Mouse (Mus musculus): ENCODE measurements around the gene Bhlhe23. TPM values are rescaled to one million over a fixed set of nuclear protein-coding genes. Genes with fewer than 3 reads are reported as not detected.

Gene Bhlhe23
- polyA plus RNA-seq, 1 experiment = not detected

DNA sequence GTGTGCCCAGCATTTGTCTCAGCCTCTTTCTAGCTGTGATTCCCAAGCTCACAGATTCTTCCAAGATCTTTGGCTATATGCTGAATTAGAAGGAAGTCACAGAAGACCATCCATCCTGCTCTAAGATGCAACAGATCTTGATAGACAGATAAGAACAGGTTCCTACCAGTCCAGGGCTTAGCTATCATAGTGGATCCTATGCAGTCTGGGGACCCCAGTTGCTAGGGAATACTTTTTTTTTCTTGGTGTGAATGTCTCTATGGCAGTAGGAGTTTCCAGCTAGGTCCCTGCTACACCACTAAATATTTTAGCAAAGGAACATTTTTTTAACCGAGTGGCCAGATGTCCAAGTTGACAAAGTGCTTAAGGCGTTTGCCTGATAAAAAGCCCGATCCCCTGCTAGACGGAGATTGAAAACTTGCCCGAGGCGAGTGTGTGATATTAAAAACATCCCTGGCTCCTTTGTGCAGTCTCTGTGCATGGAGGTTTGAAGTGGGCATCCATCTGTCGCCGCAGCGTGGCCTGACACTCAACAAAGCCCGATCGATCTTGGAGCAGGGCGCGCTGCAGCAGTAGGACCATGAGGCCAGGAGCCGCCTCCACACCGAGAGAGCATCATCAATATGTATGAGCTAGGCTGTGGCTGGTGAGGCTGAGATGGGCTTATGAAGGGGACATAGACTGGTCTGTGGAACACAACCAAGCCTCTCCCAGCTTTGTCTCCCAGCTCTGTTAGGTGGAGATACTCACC is 18.0 kb downstream of the Bhlhe23 start:
- 57% methylated on average over 15 of the region's 15 CpGs for WGBS
- Histone ChIP-seq H3K27ac (ENCODE audit: insufficient read depth, low read depth, low read length) (no peak overlapping the region), H3K4me1 (ENCODE audit: control insufficient read depth, insufficient read depth, low read length) (no peaks in the 10 kb centered on the region), H3K4me3 (ENCODE audit: insufficient read depth, low read depth, low read length) (no peak overlapping the region)
- TF ChIP-seq POLR2A (IDR thresholded peaks at IDR 0.05; ENCODE audit: insufficient read depth, low read depth, low read length) = no peak
- no peak for TF ChIP-seq CTCF (IDR thresholded peaks at IDR 0.05; ENCODE audit: insufficient read depth, low read depth, low read length)

- 28% methylated on average over 2 of the region's 2 CpGs for WGBS
- Histone ChIP-seq H3K4me1 (ENCODE audit: control insufficient read depth, insufficient read depth, low read length) (no peaks in the 10 kb centered on the region), H3K4me3 (ENCODE audit: insufficient read depth, low read depth, low read length) (no peak overlapping the region), H3K27ac (ENCODE audit: insufficient read depth, low read depth, low read length) (no peak overlapping the region)
- TF ChIP-seq CTCF (IDR thresholded peaks at IDR 0.05; ENCODE audit: insufficient read depth, low read depth, low read length) (no peak), POLR2A (IDR thresholded peaks at IDR 0.05; ENCODE audit: insufficient read depth, low read depth, low read length) (no peak)
Observed at GRCm38 (mm10) chr2:180756786-180757185, 19.9 kb downstream of the Bhlhe23 start.

DNA sequence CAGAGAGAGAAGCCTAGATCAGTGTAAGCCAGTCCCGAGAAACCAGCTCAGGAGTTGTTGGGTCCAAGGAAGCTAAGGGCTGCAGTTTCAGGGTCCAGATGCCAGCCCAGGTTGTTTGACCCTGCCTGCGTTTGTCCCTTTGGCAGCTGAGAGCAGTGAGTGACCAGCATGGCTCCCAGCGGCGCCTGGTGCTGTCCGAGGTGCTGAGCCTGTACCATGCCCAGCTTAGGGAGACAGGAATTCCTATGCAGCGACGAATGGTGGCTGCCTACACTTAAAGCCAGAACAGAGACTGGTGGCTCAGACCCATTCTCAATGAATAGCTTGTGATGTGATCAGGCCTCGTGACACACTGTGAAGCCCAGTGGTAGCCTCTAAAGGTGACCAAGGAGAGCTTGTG is 20.8 kb downstream of the Bhlhe23 start:
- 37% methylated on average over 8 of the region's 8 CpGs for WGBS
- Histone ChIP-seq H3K4me3 (ENCODE audit: insufficient read depth, low read depth, low read length) (no peak overlapping the region), H3K27ac (ENCODE audit: insufficient read depth, low read depth, low read length) (no peak overlapping the region), H3K4me1 (ENCODE audit: control insufficient read depth, insufficient read depth, low read length) (no peaks in the 10 kb centered on the region)
- no peak for TF ChIP-seq CTCF (IDR thresholded peaks at IDR 0.05; ENCODE audit: insufficient read depth, low read depth, low read length)
- TF ChIP-seq POLR2A (IDR thresholded peaks at IDR 0.05; ENCODE audit: insufficient read depth, low read depth, low read length) = no peak

GRCm38 (mm10) chr2:180754976-180755688 is 21.6 kb downstream of the Bhlhe23 start:
- no peaks in the 10 kb centered on the region for H3K4me1 ChIP-seq (ENCODE audit: control insufficient read depth, insufficient read depth, low read length)
- H3K4me3 ChIP-seq (ENCODE audit: insufficient read depth, low read depth, low read length) = no peak overlapping the region
- 60% methylated on average over 5 of the region's 5 CpGs for WGBS
- H3K27ac ChIP-seq (ENCODE audit: insufficient read depth, low read depth, low read length) = no peak overlapping the region
- TF ChIP-seq POLR2A (IDR thresholded peaks at IDR 0.05; ENCODE audit: insufficient read depth, low read depth, low read length) = no peak

DNA sequence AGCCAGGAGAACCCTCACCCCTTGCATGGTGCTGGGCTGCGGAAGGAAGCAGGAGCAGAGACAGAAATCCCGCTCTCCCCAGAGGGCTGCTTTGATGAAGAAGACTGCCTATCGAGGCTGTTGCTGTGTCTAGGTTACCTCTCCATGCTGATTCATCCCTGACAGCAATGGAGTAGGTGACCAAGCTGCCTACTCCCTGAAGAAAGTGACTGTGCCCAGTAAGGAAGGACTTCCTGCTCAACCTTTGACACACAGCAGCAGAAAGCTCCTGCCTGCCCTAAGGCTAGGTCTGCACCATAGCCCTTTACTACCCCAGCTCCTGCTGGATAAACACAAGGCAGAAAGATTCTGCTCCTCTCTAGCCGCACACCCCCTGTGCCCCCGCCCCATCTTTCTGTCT is 27.8 kb downstream of the Bhlhe23 start:
- no peak for TF ChIP-seq CTCF (IDR thresholded peaks at IDR 0.05; ENCODE audit: insufficient read depth, low read depth, low read length)
- TF ChIP-seq POLR2A (IDR thresholded peaks at IDR 0.05; ENCODE audit: insufficient read depth, low read depth, low read length) = no peak
- Histone ChIP-seq H3K4me3 (ENCODE audit: insufficient read depth, low read depth, low read length) (no peak overlapping the region), H3K27ac (ENCODE audit: insufficient read depth, low read depth, low read length) (no peak overlapping the region), H3K4me1 (ENCODE audit: control insufficient read depth, insufficient read depth, low read length) (no peaks in the 10 kb centered on the region)
- 69% methylated on average over 5 of the region's 5 CpGs for WGBS

- Histone ChIP-seq H3K4me3 (ENCODE audit: insufficient read depth, low read depth, low read length) (no peak overlapping the region), H3K27ac (ENCODE audit: insufficient read depth, low read depth, low read length) (no peak overlapping the region), H3K4me1 (ENCODE audit: control insufficient read depth, insufficient read depth, low read length) (no peaks in the 10 kb centered on the region)
- no peak for TF ChIP-seq CTCF (IDR thresholded peaks at IDR 0.05; ENCODE audit: insufficient read depth, low read depth, low read length)
- TF ChIP-seq POLR2A (IDR thresholded peaks at IDR 0.05; ENCODE audit: insufficient read depth, low read depth, low read length) = no peak
- WGBS = 17% methylated on average over 5 of the region's 5 CpGs
Observed at GRCm38 (mm10) chr2:180746569-180747192, 30.0 kb downstream of the Bhlhe23 start.

DNA sequence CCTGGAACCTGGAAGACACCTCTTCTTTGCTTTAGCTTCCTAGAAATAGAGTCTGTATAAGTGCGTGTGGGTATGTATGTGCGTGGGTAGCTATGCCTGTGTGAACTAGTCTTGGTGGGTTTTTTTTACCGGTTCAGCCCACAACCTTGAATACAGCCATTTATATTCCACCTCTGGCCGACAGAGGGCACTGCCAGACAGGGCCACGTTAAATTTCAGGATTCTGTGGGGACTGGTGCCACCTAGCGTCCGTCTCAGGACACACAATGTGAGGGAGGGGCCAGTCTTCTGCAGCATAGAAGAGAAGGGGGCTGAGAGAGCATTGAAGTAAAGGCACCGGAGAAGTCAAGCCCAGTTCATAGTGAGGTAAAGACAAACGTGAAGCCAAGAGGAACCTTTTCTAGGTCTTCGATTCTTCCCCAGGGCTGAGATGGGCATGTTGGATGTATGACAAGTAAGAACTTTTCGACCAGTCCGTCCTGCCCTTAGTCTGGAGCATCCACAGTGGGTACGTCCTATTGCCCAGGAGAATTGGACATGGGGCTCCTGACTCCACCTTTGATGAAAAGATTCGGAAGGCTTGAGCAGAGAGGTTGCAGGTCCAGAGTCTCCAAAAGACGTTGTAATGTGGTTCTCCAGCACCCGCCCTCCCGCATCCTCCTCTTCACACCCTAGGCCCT is 31.3 kb downstream of the Bhlhe23 start:
- Histone ChIP-seq H3K4me3 (ENCODE audit: insufficient read depth, low read depth, low read length) (no peak overlapping the region), H3K27ac (ENCODE audit: insufficient read depth, low read depth, low read length) (no peak overlapping the region), H3K4me1 (ENCODE audit: control insufficient read depth, insufficient read depth, low read length) (no peaks in the 10 kb centered on the region)
- WGBS = 36% methylated on average over 17 of the region's 17 CpGs
- no peak for TF ChIP-seq POLR2A (IDR thresholded peaks at IDR 0.05; ENCODE audit: insufficient read depth, low read depth, low read length)
- peak; percentile 99 for TF ChIP-seq CTCF (IDR thresholded peaks at IDR 0.05; ENCODE audit: insufficient read depth, low read depth, low read length)

- 95% methylated on average over 2 of the region's 2 CpGs for WGBS
- no peak overlapping the region for H3K27ac ChIP-seq (ENCODE audit: insufficient read depth, low read depth, low read length)
- H3K4me3 ChIP-seq (ENCODE audit: insufficient read depth, low read depth, low read length) = no peak overlapping the region
- TF ChIP-seq POLR2A (IDR thresholded peaks at IDR 0.05; ENCODE audit: insufficient read depth, low read depth, low read length) = no peak
- no peak for TF ChIP-seq CTCF (IDR thresholded peaks at IDR 0.05; ENCODE audit: insufficient read depth, low read depth, low read length)
- H3K4me1 ChIP-seq (ENCODE audit: control insufficient read depth, insufficient read depth, low read length) = no peaks in the 10 kb centered on the region
Observed at GRCm38 (mm10) chr2:180743321-180743720, 33.4 kb downstream of the Bhlhe23 start.

Measured in olfactory bulb, adult 2 months (tissue).